Mouse (Mus musculus) liver, embryonic 13.5 days (tissue): ENCODE data around the gene Prss41. TPM values are rescaled to one million over a fixed set of nuclear protein-coding genes. Genes with fewer than 3 reads are reported as not detected.
"Not testable (repeated sequence)": the region's sequence is repeated elsewhere in the genome, so short reads cannot be mapped to it uniquely, and the experiment has no call there.

Source experiments
- ATAC-seq: fragments of 200-750 bp; cut with Nextera tagmentation; 2 replicates; pipeline ENCODE4 v1.8.0; 2017; ENCODE audit warnings: low read depth, mild to moderate bottlenecking, moderate number of reproducible peaks, moderate library complexity
- DNase-seq: peaks from one replicate; pipeline ENCODE4 v3.0.0; 2022
- H3K27ac ChIP-seq: fragments of 300-500 bp; sonication (generic); 2 replicates; pipeline ENCODE4 v1.5.1; 2015; ENCODE audit warnings: moderate library complexity, mild to moderate bottlenecking, inconsistent platforms
- H3K27me3 ChIP-seq: fragments of 300-500 bp; sonication (generic); 2 replicates; pipeline ENCODE4 v1.6.1; 2015; ENCODE audit warnings: mild to moderate bottlenecking, inconsistent platforms
- H3K36me3 ChIP-seq: fragments of 300-500 bp; sonication (generic); 2 replicates; pipeline ENCODE4 v1.6.1; 2015; ENCODE audit warnings: mild to moderate bottlenecking, inconsistent platforms
- H3K4me1 ChIP-seq: fragments of 300-500 bp; sonication (generic); replicated peaks from 2 replicates; pipeline ENCODE4 v1.6.1; 2015; ENCODE audit warnings: inconsistent platforms
- H3K4me2 ChIP-seq: fragments of 300-500 bp; sonication (generic); 2 replicates; pipeline ENCODE4 v1.6.1; 2015; ENCODE audit warnings: inconsistent platforms, mild to moderate bottlenecking, moderate library complexity
- H3K4me3 ChIP-seq: fragments of 300-500 bp; sonication (generic); replicated peaks from 2 replicates; pipeline ENCODE4 v1.5.1; 2015; ENCODE audit warnings: mild to moderate bottlenecking, inconsistent platforms
- H3K9ac ChIP-seq: fragments of 300-500 bp; sonication (generic); 2 replicates; pipeline ENCODE4 v1.6.1; 2015; ENCODE audit warnings: mild to moderate bottlenecking, inconsistent platforms
- H3K9me3 ChIP-seq: fragments of 300-500 bp; sonication (generic); replicated peaks from 2 replicates; pipeline ENCODE4 v1.6.1; 2016; ENCODE audit warnings: inconsistent platforms
- WGBS: fragments of 180-500 bp; shearing (Covaris S2); methylation state at CpG from one replicate; pipeline ENCODE4 v1.1.7; 2015; ENCODE audit not compliant: insufficient replicate concordance; 5-methylcytosine and 5-hydroxymethylcytosine counted together
- polyA plus RNA-seq: library from polyadenylated mRNA; unstranded; fragments of >200 nt; fragmentation: Nextera tagmentation; extraction: Ambion mirVana; gene quantifications from 2 replicates; pipeline ENCODE4 v1.2.1, GENCODE M21; 2015

Gene Prss41
- polyA plus RNA-seq: 0.09 and 0.22 TPM in 2 replicates

- 16% methylated on average over 19 of the region's 19 CpGs for WGBS
- Histone ChIP-seq H3K4me1 (peaks cover 10% of the 10 kb centered on the region), H3K9me3 (no peaks in the 10 kb centered on the region), H3K4me3 (peak within 1 kb of the TSS; percentile 38), H3K27me3 (0 out of 2 replicates have a peak, but pooled peaks cover 6% of the 10 kb centered on the region), H3K36me3 (no peaks in the 10 kb centered on the region), H3K9ac (0 out of 2 replicates have a peak within 1 kb of the TSS, but pooled peaks have one; percentile 13), H3K4me2 (peak within 1 kb of the TSS; percentile 61), H3K27ac (no peak within 1 kb of the TSS)
- ATAC-seq (peak; percentile 54; the same call in 1 of the 2 replicates), DNase-seq (peak; percentile 50)
Measured at GRCm38 (mm10) chr17:23843812-23844273, at the start of gene Prss41, which contains the start of gene Prss32. Gene Prss41 (minus strand): TSS chr17:23844172. Gene Prss32 (plus strand): TSS chr17:23843855.

DNA sequence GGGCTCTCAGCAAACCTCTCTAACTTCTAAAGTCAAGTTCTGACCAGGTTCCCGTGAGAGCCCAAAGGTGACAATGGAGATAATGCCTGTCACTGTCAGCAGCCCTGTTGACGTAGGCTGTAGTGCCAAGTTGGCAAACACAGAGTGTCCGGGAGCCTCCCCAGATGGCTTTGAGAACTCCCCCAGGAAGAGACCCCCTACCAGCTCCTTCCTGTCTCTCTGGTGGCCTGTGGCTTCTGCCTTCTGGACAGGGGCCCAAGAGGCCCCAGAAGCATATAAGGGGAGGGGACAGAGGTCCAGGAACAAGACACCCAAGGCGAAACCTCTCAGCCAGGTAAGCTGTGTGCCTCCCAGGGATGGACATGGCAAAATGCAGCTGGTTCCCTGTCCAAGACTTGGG, 36.6 kb upstream of the Prss41 start, which contains the start of the genes Dcpp1 and Dcpp2:
Gene Dcpp1, plus strand, starts transcription at position 301 of the 400 bp plus-strand sequence.
Gene Dcpp2, plus strand, starts transcription at position 305 of the 400 bp plus-strand sequence.
- DNase-seq, H3K9ac ChIP-seq, ATAC-seq, H3K4me2 ChIP-seq, H3K36me3 ChIP-seq, H3K27ac ChIP-seq, H3K9me3 ChIP-seq, H3K27me3 ChIP-seq, H3K4me3 ChIP-seq, H3K4me1 ChIP-seq: not testable (repeated sequence)
- WGBS: 52% methylated on average over 4 of the region's 4 CpGs

GRCm38 (mm10) chr17:23877166-23877565, 33.2 kb upstream of the Prss41 start:
- no peak overlapping the region for H3K27ac ChIP-seq
- no peak overlapping the region for H3K9ac ChIP-seq
- ATAC-seq (no peak), DNase-seq (no peak)
- H3K9me3 ChIP-seq: no peaks in the 10 kb centered on the region
- WGBS: 79% methylated on average over 2 of the region's 2 CpGs
- no peak overlapping the region for H3K4me2 ChIP-seq
- H3K4me1 ChIP-seq: no peaks in the 10 kb centered on the region
- H3K27me3 ChIP-seq: no peaks in the 10 kb centered on the region
- no peaks in the 10 kb centered on the region for H3K36me3 ChIP-seq
- H3K4me3 ChIP-seq: no peak overlapping the region

DNA sequence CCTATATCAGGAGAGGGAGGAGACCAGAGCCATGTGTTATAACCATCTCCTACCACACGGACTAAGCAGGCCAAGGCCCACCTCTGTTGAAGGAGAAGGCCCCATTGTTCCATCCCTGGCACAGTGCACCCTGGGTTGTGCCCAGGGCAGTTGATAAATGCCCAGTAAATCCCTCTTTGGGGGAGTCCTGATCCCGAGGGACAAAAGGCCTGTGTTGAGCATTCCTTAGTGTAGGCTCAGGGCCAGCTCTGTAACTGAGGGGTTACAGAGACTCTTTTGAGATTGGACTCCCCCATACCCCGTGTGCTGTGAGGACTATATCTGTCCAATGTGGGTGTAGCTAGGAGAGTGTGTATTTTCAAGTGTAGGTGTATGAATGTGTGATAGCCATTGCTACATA, 32.8 kb upstream of the Prss41 start:
- WGBS: 36% methylated on average over 3 of the region's 3 CpGs
- Histone ChIP-seq H3K27ac (no peak overlapping the region), H3K36me3 (no peaks in the 10 kb centered on the region), H3K27me3 (no peaks in the 10 kb centered on the region), H3K4me1 (no peaks in the 10 kb centered on the region), H3K4me3 (no peak overlapping the region), H3K9ac (no peak overlapping the region), H3K4me2 (no peak overlapping the region), H3K9me3 (no peaks in the 10 kb centered on the region)
- no peak for DNase-seq
- no peak for ATAC-seq

- Histone ChIP-seq H3K4me3 (no peak overlapping the region), H3K27ac (no peak overlapping the region), H3K9me3 (no peaks in the 10 kb centered on the region), H3K4me2 (no peak overlapping the region), H3K36me3 (no peaks in the 10 kb centered on the region), H3K27me3 (no peaks in the 10 kb centered on the region), H3K4me1 (no peaks in the 10 kb centered on the region), H3K9ac (no peak overlapping the region)
- WGBS: 38% methylated on average over 8 of the region's 8 CpGs
- DNase-seq: no peak
- no peak for ATAC-seq
Measured at GRCm38 (mm10) chr17:23873884-23874856, 30.2 kb upstream of the Prss41 start.

DNA sequence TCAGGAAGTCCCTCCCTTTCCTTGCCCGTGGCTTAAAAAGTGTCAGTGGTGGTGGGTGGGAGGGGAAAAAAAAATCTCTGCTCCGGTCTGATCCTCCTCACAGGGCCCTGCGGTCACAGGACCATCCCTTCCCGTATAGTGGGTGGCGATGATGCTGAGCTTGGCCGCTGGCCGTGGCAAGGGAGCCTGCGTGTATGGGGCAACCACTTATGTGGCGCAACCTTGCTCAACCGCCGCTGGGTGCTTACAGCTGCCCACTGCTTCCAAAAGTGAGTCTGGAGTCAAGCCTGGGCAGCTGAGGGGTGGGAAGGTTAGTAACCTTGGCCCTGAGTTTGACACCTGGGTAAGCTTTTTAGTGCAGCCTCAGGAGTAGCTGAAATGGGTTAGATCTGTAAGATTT, 24.5 kb upstream of the Prss41 start:
- no peaks in the 10 kb centered on the region for H3K9me3 ChIP-seq
- H3K9ac ChIP-seq: no peak overlapping the region
- H3K36me3 ChIP-seq: no peaks in the 10 kb centered on the region
- WGBS: 74% methylated on average over 11 of the region's 11 CpGs
- no peak overlapping the region for H3K27ac ChIP-seq
- DNase-seq (no peak), ATAC-seq (no peak)
- H3K27me3 ChIP-seq: no peaks in the 10 kb centered on the region
- no peak overlapping the region for H3K4me2 ChIP-seq
- no peak overlapping the region for H3K4me3 ChIP-seq
- H3K4me1 ChIP-seq: no peaks in the 10 kb centered on the region

GRCm38 (mm10) chr17:23867756-23868155, 23.8 kb upstream of the Prss41 start, which contains the start of gene Prss21:
Gene Prss21 (plus strand): TSS chr17:23868056.
- no peak within 1 kb of the TSS for H3K4me3 ChIP-seq
- no peaks in the 10 kb centered on the region for H3K4me1 ChIP-seq
- H3K27me3 ChIP-seq: no peaks in the 10 kb centered on the region
- H3K4me2 ChIP-seq: no peak within 1 kb of the TSS
- H3K36me3 ChIP-seq: no peaks in the 10 kb centered on the region
- no peak within 1 kb of the TSS for H3K27ac ChIP-seq
- DNase-seq (no peak), ATAC-seq (no peak)
- H3K9ac ChIP-seq: no peak within 1 kb of the TSS
- WGBS: 75% methylated on average over 15 of the region's 15 CpGs
- H3K9me3 ChIP-seq: no peaks in the 10 kb centered on the region

DNA sequence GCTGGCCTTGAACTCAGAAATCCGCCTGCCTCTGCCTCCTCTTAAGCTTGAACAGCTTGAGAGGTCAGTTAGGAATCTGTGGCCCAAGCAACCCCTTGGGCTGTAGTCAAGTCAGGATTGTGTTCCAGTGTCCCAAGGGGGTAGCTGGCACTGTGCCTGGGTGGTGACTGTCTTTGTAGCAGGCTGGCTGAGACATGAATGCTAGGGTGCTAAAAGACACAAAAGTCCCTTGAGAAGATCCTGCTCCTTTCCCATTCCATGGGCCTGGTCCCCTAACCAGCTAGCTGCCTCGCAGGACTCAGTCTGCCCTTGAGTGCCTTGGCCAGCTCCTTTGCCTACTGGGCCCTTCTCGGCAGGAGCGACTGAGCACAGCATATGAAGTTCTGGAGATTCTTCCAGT, 19.0 kb upstream of the Prss41 start:
- Histone ChIP-seq H3K9me3 (no peaks in the 10 kb centered on the region), H3K4me3 (no peak overlapping the region), H3K36me3 (no peaks in the 10 kb centered on the region), H3K27ac (no peak overlapping the region), H3K9ac (no peak overlapping the region), H3K27me3 (no peaks in the 10 kb centered on the region), H3K4me2 (no peak overlapping the region), H3K4me1 (no peaks in the 10 kb centered on the region)
- DNase-seq (no peak), ATAC-seq (no peak)
- 59% methylated on average over 4 of the region's 4 CpGs for WGBS

GRCm38 (mm10) chr17:23857913-23858312, 13.9 kb upstream of the Prss41 start:
- Histone ChIP-seq H3K27me3 (no peaks in the 10 kb centered on the region), H3K9ac (no peak overlapping the region), H3K4me2 (no peak overlapping the region), H3K27ac (no peak overlapping the region), H3K4me3 (no peak overlapping the region), H3K4me1 (no peaks in the 10 kb centered on the region), H3K36me3 (no peaks in the 10 kb centered on the region), H3K9me3 (no peaks in the 10 kb centered on the region)
- WGBS: 67% methylated on average over 2 of the region's 2 CpGs
- ATAC-seq (no peak), DNase-seq (no peak)

GRCm38 (mm10) chr17:23857193-23857592, 13.2 kb upstream of the Prss41 start:
- H3K4me1 ChIP-seq: no peaks in the 10 kb centered on the region
- H3K36me3 ChIP-seq: no peaks in the 10 kb centered on the region
- no peak for ATAC-seq
- H3K27ac ChIP-seq: no peak overlapping the region
- no peak overlapping the region for H3K4me2 ChIP-seq
- no peaks in the 10 kb centered on the region for H3K27me3 ChIP-seq
- H3K4me3 ChIP-seq: no peak overlapping the region
- no peak overlapping the region for H3K9ac ChIP-seq
- WGBS: 72% methylated on average over 6 of the region's 6 CpGs
- no peak for DNase-seq
- no peaks in the 10 kb centered on the region for H3K9me3 ChIP-seq

- H3K4me2 ChIP-seq: no peak overlapping the region
- H3K4me1 ChIP-seq: no peaks in the 10 kb centered on the region
- H3K9ac ChIP-seq: no peak overlapping the region
- DNase-seq (no peak), ATAC-seq (no peak)
- no peak overlapping the region for H3K4me3 ChIP-seq
- no peaks in the 10 kb centered on the region for H3K9me3 ChIP-seq
- no peaks in the 10 kb centered on the region for H3K36me3 ChIP-seq
- 69% methylated on average over 10 of the region's 10 CpGs for WGBS
- H3K27me3 ChIP-seq: no peaks in the 10 kb centered on the region
- no peak overlapping the region for H3K27ac ChIP-seq
Measured at GRCm38 (mm10) chr17:23854229-23854765, 10.3 kb upstream of the Prss41 start.
